Mouse (Mus musculus) neural tube, embryonic 13.5 days (tissue): ENCODE results near the gene Slc7a11. TPM values are rescaled to one million over a fixed set of nuclear protein-coding genes. Genes with fewer than 3 reads are reported as not detected.

Experiments
- ATAC-seq: fragments of 200-750 bp; cut with Nextera tagmentation; 2 replicates; pipeline ENCODE4 v1.8.0; 2017; ENCODE audit warnings: low read depth, mild to moderate bottlenecking, moderate TSS enrichment, moderate library complexity
- H3K27ac ChIP-seq: fragments of 300-500 bp; sonication (generic); replicated peaks from 2 replicates; pipeline ENCODE4 v1.5.1; 2015; ENCODE audit warnings: moderate library complexity, mild to moderate bottlenecking, inconsistent platforms
- H3K27me3 ChIP-seq: fragments of 300-500 bp; sonication (generic); 2 replicates; pipeline ENCODE4 v1.6.1; 2015; ENCODE audit warnings: mild to moderate bottlenecking, inconsistent platforms
- H3K36me3 ChIP-seq: fragments of 300-500 bp; sonication (generic); 2 replicates; pipeline ENCODE4 v1.6.1; 2015; ENCODE audit warnings: mild to moderate bottlenecking, inconsistent platforms
- H3K4me1 ChIP-seq: fragments of 300-500 bp; sonication (generic); replicated peaks from 2 replicates; pipeline ENCODE4 v1.6.1; 2015; ENCODE audit warnings: inconsistent platforms
- H3K4me2 ChIP-seq: fragments of 300-500 bp; sonication (generic); 2 replicates; pipeline ENCODE4 v1.6.1; 2015; ENCODE audit warnings: inconsistent platforms, mild to moderate bottlenecking, moderate library complexity
- H3K4me3 ChIP-seq: fragments of 300-500 bp; sonication (generic); 2 replicates; pipeline ENCODE4 v1.5.1; 2015; ENCODE audit warnings: mild to moderate bottlenecking, inconsistent platforms
- H3K9ac ChIP-seq: fragments of 300-500 bp; sonication (generic); 2 replicates; pipeline ENCODE4 v1.6.1; 2015; ENCODE audit warnings: moderate library complexity, mild to moderate bottlenecking, inconsistent platforms
- H3K9me3 ChIP-seq: fragments of 300-500 bp; sonication (generic); 2 replicates; pipeline ENCODE4 v1.6.1; 2016; ENCODE audit warnings: inconsistent platforms
- WGBS: fragments of 180-500 bp; shearing (Covaris S2); methylation state at CpG from one replicate; pipeline ENCODE4 v1.1.7; 2015; 5-methylcytosine and 5-hydroxymethylcytosine counted together
- polyA plus RNA-seq: library from polyadenylated mRNA; unstranded; fragments of >200 nt; fragmentation: Nextera tagmentation; extraction: Ambion mirVana; gene quantifications from 2 replicates; pipeline ENCODE4 v1.2.1, GENCODE M21; 2015

Gene Slc7a11
- polyA plus RNA-seq, 1 experiment from 2014 or later = 3.6 TPM

GRCm38 (mm10) chr3:50003970-50004683, 439.3 kb downstream of the Slc7a11 start:
- Histone ChIP-seq H3K4me1 (no peaks in the 10 kb centered on the region; the same call in 1 of the 2 replicates), H3K4me2 (no peak overlapping the region), H3K9ac (no peak overlapping the region), H3K36me3 (no peaks in the 10 kb centered on the region), H3K4me3 (no peak overlapping the region), H3K27ac (no peak overlapping the region), H3K27me3 (no peaks in the 10 kb centered on the region), H3K9me3 (no peaks in the 10 kb centered on the region)
- ATAC-seq = no peak
- WGBS = 73% methylated on average over 5 of the region's 5 CpGs

DNA sequence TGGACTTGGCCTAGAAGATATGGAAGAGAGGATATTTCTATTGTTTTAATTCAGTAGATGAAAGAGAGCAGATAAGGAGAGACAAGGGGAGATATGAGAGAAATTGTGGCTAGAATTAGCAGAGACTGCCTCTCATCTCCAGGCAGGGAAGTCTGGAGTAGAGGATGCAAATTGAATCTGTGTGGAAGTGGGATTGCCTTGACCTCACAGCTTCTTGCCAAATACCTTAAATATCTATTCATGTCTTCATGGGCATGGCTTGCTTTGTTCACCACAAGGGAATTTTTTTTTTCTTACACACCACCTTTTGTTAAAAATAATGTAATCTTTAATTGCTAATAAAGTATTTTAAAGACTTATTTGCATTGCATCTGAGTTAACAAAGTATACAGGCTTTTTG, 441.3 kb downstream of the Slc7a11 start:
- no peak overlapping the region for H3K4me2 ChIP-seq
- ATAC-seq = no peak
- H3K27me3 ChIP-seq = no peaks in the 10 kb centered on the region
- H3K9ac ChIP-seq = no peak overlapping the region
- H3K27ac ChIP-seq = no peak overlapping the region
- H3K36me3 ChIP-seq = no peaks in the 10 kb centered on the region
- no peaks in the 10 kb centered on the region; the same call in 1 of the 2 replicates for H3K4me1 ChIP-seq
- H3K9me3 ChIP-seq = no peaks in the 10 kb centered on the region
- H3K4me3 ChIP-seq = no peak overlapping the region

GRCm38 (mm10) chr3:50001635-50002034, 441.8 kb downstream of the Slc7a11 start:
- no peaks in the 10 kb centered on the region for H3K27me3 ChIP-seq
- H3K27ac ChIP-seq = no peak overlapping the region
- no peak overlapping the region for H3K9ac ChIP-seq
- H3K36me3 ChIP-seq = no peaks in the 10 kb centered on the region
- H3K4me2 ChIP-seq = no peak overlapping the region
- no peaks in the 10 kb centered on the region for H3K9me3 ChIP-seq
- no peaks in the 10 kb centered on the region; the same call in 1 of the 2 replicates for H3K4me1 ChIP-seq
- no peak overlapping the region for H3K4me3 ChIP-seq
- WGBS = 40% methylated on average over 1 of the region's 1 CpGs
- ATAC-seq = no peak

DNA sequence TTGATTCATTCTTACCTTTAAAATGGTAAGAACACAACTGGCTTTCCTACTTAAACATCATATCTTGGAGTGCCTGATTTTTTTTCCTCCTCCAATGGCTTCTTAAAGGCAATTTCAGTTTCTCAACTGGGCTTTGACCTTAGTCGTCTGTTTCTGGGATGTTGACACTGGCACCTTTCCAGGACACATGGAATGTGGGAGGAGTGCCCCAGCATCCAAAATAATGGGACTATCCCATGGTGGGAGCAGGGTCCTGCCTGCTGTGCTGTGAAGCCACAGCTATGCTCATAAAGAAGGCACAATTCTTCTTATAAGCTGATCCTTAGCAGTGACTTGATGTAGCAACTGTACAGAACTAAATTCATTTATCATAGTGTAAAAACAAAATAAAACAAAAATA, 450.5 kb downstream of the Slc7a11 start:
- H3K4me3 ChIP-seq = no peak overlapping the region
- H3K4me1 ChIP-seq = no peaks in the 10 kb centered on the region
- H3K27ac ChIP-seq = no peak overlapping the region
- WGBS = 29% methylated on average over 1 of the region's 1 CpGs
- H3K27me3 ChIP-seq = no peaks in the 10 kb centered on the region
- H3K36me3 ChIP-seq = no peaks in the 10 kb centered on the region
- no peak overlapping the region for H3K4me2 ChIP-seq
- no peaks in the 10 kb centered on the region for H3K9me3 ChIP-seq
- no peak overlapping the region for H3K9ac ChIP-seq
- ATAC-seq = no peak

GRCm38 (mm10) chr3:49987236-49987635, 456.2 kb downstream of the Slc7a11 start:
- H3K9me3 ChIP-seq = no peaks in the 10 kb centered on the region

DNA sequence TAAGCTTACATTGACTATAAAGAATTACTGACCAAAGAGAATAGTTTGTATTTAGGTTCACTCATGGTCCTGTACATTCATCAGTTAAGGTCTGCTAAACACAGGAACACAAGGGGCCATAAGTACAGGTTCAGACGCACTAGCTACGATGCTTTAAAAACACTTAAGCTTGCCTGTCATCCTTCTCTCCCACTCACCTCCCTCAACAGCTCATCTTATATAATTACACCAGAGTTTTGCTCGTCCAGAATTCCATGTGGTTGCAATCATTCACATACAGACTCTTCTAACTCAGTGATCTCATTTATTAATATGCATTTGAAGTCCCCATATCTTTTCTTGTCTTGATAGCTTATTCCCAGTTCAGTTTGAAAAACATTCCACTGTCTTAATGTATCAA, 458.6 kb downstream of the Slc7a11 start:
- H3K9ac ChIP-seq = no peak overlapping the region
- no peaks in the 10 kb centered on the region for H3K27me3 ChIP-seq
- no peak overlapping the region for H3K4me2 ChIP-seq
- H3K4me3 ChIP-seq = no peak overlapping the region
- H3K4me1 ChIP-seq = no peaks in the 10 kb centered on the region
- no peak for ATAC-seq
- no peaks in the 10 kb centered on the region for H3K36me3 ChIP-seq
- H3K27ac ChIP-seq = no peak overlapping the region
- 66% methylated on average over 3 of the region's 3 CpGs for WGBS
- no peaks in the 10 kb centered on the region for H3K9me3 ChIP-seq

More at GRCm38 (mm10) chr3:49987236-49987635, 456.2 kb downstream of the Slc7a11 start:
- H3K27me3 ChIP-seq = no peaks in the 10 kb centered on the region
- H3K4me3 ChIP-seq = no peak overlapping the region
- no peaks in the 10 kb centered on the region for H3K36me3 ChIP-seq
- no peak overlapping the region for H3K4me2 ChIP-seq
- no peak overlapping the region for H3K27ac ChIP-seq
- H3K4me1 ChIP-seq = no peaks in the 10 kb centered on the region
- H3K9ac ChIP-seq = no peak overlapping the region
- WGBS = 84% methylated on average over 2 of the region's 2 CpGs
- ATAC-seq = no peak

DNA sequence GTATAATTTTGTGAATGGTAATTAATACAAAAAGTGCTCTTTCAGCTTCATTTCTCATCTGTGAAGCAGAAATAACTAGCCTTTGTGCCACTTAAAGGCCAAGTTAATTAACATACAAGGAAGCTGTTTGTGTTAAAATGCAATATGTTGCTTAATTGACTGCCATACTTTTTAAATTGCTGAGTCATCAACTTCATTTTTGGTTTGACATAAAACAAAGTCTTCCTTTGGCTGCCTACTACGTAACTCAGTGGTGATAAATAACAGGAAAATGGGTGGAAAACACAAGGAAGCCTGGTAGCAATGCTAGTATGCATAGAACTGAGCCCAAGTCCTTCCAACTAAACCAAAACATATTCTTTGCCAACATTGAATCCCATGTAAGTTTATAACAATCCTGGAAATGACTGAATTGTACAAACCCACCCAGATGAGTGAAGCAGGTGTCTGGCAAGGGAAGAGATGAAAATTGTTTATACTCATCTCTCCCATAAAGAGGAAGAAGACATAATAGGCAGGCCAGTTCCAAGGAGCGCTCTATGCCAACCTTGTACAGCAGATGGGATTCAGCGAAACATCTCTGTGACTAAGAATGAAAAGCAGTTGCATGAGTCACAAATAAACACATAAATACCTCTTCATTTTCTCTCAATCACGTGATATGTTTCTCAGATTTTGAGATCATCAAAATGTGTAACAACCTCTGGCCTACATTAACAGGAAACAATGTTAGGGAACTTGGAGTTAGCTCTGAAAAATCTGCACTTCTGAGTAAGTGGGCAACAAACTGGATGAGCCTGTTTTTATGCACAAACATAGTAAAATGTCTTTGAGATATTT, 459.8 kb downstream of the Slc7a11 start:
- 90% methylated on average over 4 of the region's 4 CpGs for WGBS

GRCm38 (mm10) chr3:49973994-49974393, 469.4 kb downstream of the Slc7a11 start:
- 91% methylated on average over 3 of the region's 3 CpGs for WGBS
- Histone ChIP-seq H3K4me2 (no peak overlapping the region), H3K9ac (no peak overlapping the region), H3K4me1 (no peaks in the 10 kb centered on the region), H3K9me3 (no peaks in the 10 kb centered on the region), H3K27me3 (no peaks in the 10 kb centered on the region), H3K27ac (no peak overlapping the region), H3K4me3 (no peak overlapping the region), H3K36me3 (no peaks in the 10 kb centered on the region)
- ATAC-seq = no peak

More for the DNA sequence above, 459.8 kb downstream of the Slc7a11 start:
- Histone ChIP-seq H3K36me3 (no peaks in the 10 kb centered on the region), H3K27ac (no peak overlapping the region), H3K4me3 (no peak overlapping the region), H3K9me3 (no peaks in the 10 kb centered on the region), H3K27me3 (no peaks in the 10 kb centered on the region), H3K9ac (no peak overlapping the region), H3K4me1 (no peaks in the 10 kb centered on the region), H3K4me2 (no peak overlapping the region)
- no peak for ATAC-seq

DNA sequence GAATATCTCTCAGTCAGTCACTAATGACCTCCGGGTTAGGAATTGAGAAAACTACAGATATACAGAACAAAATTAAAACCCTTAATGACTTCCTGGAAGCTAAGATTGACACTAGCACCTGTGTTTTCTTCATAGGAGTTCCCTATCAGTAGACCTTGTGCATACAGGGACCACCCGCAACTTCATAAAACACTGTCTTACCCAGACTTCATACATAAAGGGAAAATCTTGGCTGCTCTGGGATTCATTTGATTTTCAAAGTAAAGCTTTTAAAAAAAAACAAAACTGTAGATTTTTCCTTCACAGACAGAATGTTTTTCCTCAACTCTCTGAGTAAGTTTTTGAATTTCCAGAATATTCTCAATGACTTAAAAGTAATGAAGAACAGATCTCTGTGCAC, 477.8 kb downstream of the Slc7a11 start:
- Histone ChIP-seq H3K36me3 (no peaks in the 10 kb centered on the region), H3K27me3 (no peaks in the 10 kb centered on the region), H3K9me3 (no peaks in the 10 kb centered on the region), H3K4me3 (no peak overlapping the region), H3K9ac (no peak overlapping the region), H3K27ac (no peak overlapping the region), H3K4me1 (no peaks in the 10 kb centered on the region), H3K4me2 (no peak overlapping the region)
- WGBS = 87% methylated on average over 2 of the region's 2 CpGs
- no peak for ATAC-seq

DNA sequence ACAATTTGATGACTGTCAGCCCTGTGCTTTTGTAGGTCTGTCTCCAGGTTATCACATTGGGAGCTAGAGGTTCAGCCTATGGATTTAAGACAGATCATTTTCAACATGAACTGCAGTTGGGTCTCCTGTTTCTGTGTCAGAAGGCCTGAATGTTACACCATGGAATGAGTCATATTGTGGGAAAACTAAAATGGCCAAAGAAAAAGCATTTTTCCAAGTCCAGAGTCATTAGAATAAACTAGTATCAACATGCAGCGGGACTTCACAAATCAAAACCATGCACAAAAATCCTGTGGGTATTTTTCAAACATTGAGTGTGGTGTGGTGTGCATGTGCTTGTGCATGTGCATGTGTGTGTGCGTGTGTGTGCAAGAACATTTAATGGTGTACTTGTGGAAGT, 482.8 kb downstream of the Slc7a11 start:
- no peak overlapping the region for H3K4me2 ChIP-seq
- H3K9ac ChIP-seq = no peak overlapping the region
- H3K27ac ChIP-seq = no peak overlapping the region
- no peak overlapping the region for H3K4me3 ChIP-seq
- no peaks in the 10 kb centered on the region for H3K4me1 ChIP-seq
- ATAC-seq = no peak
- no peaks in the 10 kb centered on the region for H3K27me3 ChIP-seq
- no peaks in the 10 kb centered on the region for H3K36me3 ChIP-seq
- 91% methylated on average over 2 of the region's 2 CpGs for WGBS
- H3K9me3 ChIP-seq = no peaks in the 10 kb centered on the region

- ATAC-seq = no peak
- H3K4me2 ChIP-seq = no peak overlapping the region
- H3K27me3 ChIP-seq = no peaks in the 10 kb centered on the region
- H3K9me3 ChIP-seq = no peaks in the 10 kb centered on the region
- no peak overlapping the region for H3K27ac ChIP-seq
- no peaks in the 10 kb centered on the region for H3K4me1 ChIP-seq
- no peaks in the 10 kb centered on the region for H3K36me3 ChIP-seq
- H3K9ac ChIP-seq = no peak overlapping the region
- no peak overlapping the region for H3K4me3 ChIP-seq
- 51% methylated on average over 2 of the region's 2 CpGs for WGBS
Measured at GRCm38 (mm10) chr3:49946845-49947244, 496.6 kb downstream of the Slc7a11 start.

GRCm38 (mm10) chr3:49944783-49945182, 498.6 kb downstream of the Slc7a11 start:
- Histone ChIP-seq H3K36me3 (no peaks in the 10 kb centered on the region), H3K9me3 (no peaks in the 10 kb centered on the region), H3K27me3 (no peaks in the 10 kb centered on the region), H3K27ac (no peak overlapping the region), H3K4me3 (no peak overlapping the region), H3K9ac (no peak overlapping the region), H3K4me2 (no peak overlapping the region), H3K4me1 (no peaks in the 10 kb centered on the region)
- no peak for ATAC-seq
- 82% methylated on average over 5 of the region's 5 CpGs for WGBS
